Mouse (Mus musculus) CH12.LX (cell line): ENCODE results near the gene Ptprg.

Experiments
- BHLHE40 ChIP-seq: IDR thresholded peaks from 2 replicates; pipeline ENCODE4 v1.6.1; 2011; ENCODE audit warnings: mild to moderate bottlenecking, low read depth, low read length, improper control_type of control experiment
- CTCF ChIP-seq, 2 experiments: IDR thresholded peaks in 1 of 2; conservative IDR thresholded peaks in 1 of 2; 2 replicates each; pipeline ENCODE4 v1.5.1; 2011 to 2012; ENCODE audit warnings: low read depth in 2 of 2, low read length in 2 of 2, improper control_type of control experiment in 1 of 2, inconsistent platforms in 1 of 2, mild to moderate bottlenecking in 1 of 2, moderate library complexity in 1 of 2
- EP300 ChIP-seq: IDR thresholded peaks from 2 replicates; pipeline ENCODE4 v1.6.1; 2011; ENCODE audit warnings: low read length, improper control_type of control experiment
- MAZ ChIP-seq: IDR thresholded peaks from 2 replicates; pipeline ENCODE4 v1.6.1; 2012; ENCODE audit warnings: low read depth, mild to moderate bottlenecking, inconsistent platforms, low read length, improper control_type of control experiment, moderate library complexity
- POLR2A ChIP-seq: IDR thresholded peaks from 2 replicates; pipeline ENCODE4 v1.6.1; 2011; ENCODE audit warnings: low read depth, mild to moderate bottlenecking, improper control_type of control experiment, low read length
- ZC3H11A ChIP-seq: IDR thresholded peaks from 2 replicates; pipeline ENCODE4 v1.6.1; 2012; ENCODE audit warnings: low read depth, mild to moderate bottlenecking, inconsistent platforms, low read length, improper control_type of control experiment

- TF ChIP-seq BHLHE40 = no peak
- TF ChIP-seq POLR2A = no peak
- TF ChIP-seq EP300 = no peak
- TF ChIP-seq CTCF (conservative IDR thresholded peaks at IDR 0.05 in 1 of 2, IDR thresholded peaks at IDR 0.05 in 1 of 2; ENCODE audit: low read depth in 2 of 2, low read length in 2 of 2) = no peak
- TF ChIP-seq ZC3H11A = no peak
- TF ChIP-seq MAZ = no peak
Measured at GRCm38 (mm10) chr14:11950379-11950778, 397.0 kb downstream of the Ptprg start.
